Mouse (Mus musculus) layer of hippocampus, adult 9-10 months (tissue): ENCODE data around the gene Hmbs.

Experiments
- DNase-seq: peaks from one replicate; pipeline ENCODE4 v3.0.0; 2022; ENCODE audit warnings: low spot score

Gene Hmbs

GRCm38 (mm10) chr9:44288959-44289291 lies 55.1 kb downstream of the Hmbs start:
- no peak for DNase-seq

DNA sequence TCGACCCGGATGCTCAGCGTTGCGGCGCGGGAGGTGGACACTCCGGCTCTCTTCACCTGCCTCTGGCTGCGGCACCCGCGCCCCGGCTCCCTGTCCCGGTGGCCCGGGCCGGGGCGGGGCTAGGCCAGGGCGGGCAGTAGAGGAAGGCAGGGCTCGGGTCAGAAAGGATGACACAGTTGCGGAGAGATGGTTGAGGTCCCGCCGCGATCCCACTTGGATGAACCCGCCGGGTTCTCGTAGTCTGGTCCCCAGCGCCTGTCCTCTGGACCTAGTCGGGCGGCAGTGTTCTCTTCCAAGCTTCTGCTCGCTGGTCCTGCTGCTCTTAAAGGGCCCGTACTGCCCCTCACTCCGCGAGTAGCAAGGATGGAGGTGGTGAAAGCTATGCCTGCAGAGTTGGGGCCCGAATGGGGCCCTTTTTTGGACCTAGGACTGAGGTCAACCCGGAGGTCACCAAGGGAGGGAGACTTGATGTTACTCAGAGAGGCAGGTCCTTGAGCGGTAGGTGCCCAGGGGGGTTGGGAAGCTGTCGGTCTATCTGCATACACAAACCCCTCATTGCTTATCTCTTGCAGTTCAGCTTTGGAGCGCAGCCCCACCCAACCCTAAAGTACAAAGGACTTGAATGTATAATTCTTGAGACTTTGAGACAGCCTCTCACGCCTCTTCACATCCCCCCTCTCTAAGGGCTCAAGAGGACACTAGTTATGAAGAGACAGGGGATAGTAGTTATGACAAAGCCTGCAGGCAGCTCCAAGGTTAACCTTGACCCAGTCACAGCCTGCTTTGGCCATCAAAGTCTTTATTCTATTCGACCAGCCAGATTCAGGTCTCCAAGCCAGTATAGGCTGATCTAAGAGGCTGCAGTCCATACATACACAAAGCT lies 55.7 kb downstream of the Hmbs start, which contains the start of gene Abcg4:
Gene Abcg4 (minus strand): TSS at position 540 of the 883 bp plus-strand sequence.
- DNase-seq: no peak

- no peak for DNase-seq
Observed at GRCm38 (mm10) chr9:44287401-44288075, 56.5 kb downstream of the Hmbs start.

GRCm38 (mm10) chr9:44287003-44287400 lies 57.0 kb downstream of the Hmbs start:
- no peak for DNase-seq
